Mouse (Mus musculus): Measurements from ENCODE around the gene Evx1.

DNA sequence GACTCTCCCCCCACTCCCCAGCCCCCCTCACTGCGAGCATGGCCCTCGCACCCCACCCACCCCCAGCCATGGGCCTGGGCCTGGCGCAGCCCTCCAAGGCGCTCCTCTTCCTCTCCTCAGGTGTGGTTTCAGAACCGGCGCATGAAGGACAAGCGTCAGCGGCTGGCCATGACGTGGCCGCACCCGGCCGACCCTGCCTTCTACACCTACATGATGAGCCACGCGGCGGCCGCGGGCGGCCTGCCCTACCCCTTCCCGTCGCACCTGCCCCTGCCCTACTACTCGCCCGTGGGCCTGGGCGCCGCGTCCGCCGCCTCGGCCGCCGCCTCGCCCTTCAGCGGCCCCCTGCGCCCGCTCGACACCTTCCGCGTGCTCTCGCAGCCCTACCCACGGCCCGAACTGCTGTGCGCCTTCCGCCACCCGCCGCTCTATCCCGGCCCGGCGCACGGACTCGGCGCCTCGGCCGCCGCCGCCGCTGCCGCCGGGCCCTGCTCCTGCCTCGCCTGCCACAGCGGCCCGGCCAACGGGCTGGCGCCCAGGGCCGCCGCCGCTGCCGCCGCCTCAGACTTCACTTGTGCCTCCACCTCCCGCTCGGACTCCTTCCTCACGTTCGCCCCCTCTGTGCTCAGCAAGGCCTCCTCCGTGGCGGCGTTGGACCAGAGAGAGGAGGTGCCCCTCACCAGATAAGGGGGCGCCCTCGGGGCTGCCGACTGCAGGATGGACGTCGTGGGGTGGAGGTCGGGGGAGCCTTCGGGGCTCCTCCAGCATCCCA lies 3.3 kb downstream of the Evx1 start:
- TF ChIP-seq CTCF (IDR thresholded peaks at IDR 0.05; ENCODE audit: control insufficient read depth, insufficient read depth, insufficient replicate concordance, low read depth, low read length) (no peak), POLR2A (IDR thresholded peaks at IDR 0.05; ENCODE audit: control insufficient read depth, low read depth, low read length) (no peak)
